Mouse (Mus musculus) cerebellum, adult 11-12 months (tissue): ENCODE results near the gene Parvb.

ENCODE experiments used
- DNase-seq: peaks from one replicate; pipeline ENCODE4 v3.0.0; 2022

Parvb gene

DNA sequence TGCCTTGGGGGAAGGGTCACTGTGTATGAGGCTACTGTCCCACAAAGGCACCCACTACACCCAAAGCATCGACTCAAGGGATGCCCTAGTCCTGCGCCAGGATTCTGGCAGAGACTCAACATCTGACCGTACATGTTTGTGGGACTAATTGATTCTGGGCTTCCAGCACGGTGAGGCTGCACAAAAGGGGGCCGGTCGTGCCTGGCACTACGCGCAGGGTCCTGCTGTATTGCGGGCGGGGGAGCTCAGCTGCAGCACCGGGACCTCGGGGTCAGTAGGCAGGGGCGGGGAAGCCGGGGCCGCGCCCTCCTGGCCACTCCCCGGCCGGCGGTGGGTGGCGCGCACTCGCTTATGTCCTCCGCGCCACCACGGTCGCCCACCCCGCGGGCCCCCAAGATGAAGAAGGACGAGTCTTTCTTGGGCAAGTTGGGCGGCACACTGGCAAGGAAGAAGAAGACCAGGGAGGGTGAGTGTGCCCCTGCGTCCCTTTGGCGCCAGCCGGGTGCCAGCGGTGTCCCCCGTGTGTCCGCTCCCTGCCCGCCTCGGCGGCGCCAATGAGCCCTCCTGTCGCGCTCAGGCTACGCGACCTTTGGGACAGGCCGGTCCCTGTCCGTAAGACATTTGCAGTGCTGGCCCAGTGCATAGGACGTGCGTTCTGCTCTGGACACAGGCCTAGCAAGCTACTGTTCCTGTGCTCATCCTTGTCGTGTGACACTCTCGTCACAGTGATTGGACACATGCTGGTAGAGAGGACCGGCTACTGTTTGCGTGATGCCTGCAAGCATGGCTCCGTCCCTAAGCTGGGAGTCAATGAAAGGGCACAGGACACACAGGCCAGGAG, at the start of gene Parvb:
Gene Parvb (plus strand): TSS at position 323 of the 841 bp plus-strand sequence.
- peak; percentile 71 for DNase-seq

DNA sequence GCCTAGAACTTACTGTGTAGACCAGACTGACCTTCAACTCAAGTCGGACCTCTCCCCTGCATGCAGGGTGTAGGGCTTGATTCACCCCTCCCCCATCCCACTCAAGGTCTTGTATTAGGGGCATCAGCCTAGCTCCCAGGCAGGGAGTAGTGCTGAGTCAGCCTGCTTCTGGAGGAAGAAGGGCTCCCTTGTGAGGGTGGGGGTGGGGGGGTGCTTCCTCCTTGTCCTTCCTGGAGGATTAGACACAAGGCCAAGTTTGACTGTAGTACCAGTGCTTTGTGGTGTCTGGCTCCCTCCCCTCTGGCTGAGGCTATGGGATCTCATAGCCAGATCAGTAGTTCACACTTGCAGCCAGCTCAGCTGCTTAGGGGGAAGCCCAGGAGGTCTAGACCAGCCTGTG, 47.9 kb upstream of the Parvb start:
- no peak for DNase-seq

DNA sequence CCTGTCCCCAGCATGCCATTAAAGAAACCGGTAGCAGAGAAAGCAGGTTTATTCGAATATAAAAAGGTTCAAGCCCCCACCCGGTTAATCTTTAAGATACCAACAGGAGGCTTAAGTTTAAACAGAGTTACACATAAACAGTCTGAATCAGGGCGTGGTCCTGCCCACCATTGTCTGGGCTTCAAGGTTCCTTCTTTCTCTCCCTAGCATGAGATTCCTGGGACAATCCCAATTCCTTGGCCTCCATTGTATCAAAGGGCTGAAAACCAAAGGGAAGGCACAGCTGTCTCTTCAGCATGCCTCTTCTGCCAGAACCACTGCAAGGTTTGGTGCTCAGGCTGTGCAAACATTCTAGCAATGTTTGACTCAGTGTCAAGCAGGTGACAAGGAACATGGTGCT, 45.6 kb upstream of the Parvb start:
- DNase-seq = no peak

DNA sequence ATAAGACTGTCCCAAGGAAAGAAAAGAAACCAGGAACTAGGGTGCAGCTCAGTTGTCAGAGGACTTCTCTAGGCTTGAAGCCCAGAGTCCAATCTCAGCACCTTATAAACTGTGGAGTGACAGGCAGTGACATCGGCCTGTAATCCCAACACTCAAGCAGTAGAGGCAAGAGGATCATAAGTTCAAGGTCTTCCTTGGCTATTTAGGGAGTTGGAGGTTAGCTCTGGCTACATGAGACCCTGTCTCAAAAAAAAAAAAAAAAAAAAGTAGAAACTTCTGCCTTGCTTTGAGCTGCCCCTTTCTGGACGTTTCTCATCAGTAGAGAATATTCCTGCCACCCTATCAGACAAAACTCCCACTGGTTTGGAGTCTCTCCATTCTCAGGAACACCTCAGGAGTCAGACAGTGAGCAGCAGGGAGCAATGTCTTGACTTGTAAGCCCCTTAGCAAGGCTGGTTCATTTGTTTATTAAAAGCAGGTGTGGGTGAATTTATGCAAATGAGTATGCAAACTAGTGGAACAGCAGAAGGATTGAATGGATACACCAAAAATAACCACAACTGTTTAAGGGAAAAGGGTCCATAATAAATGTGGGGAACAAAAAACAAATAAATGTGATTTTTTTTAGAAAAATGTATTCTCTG, 42.8 kb upstream of the Parvb start:
- DNase-seq = no peak

DNA sequence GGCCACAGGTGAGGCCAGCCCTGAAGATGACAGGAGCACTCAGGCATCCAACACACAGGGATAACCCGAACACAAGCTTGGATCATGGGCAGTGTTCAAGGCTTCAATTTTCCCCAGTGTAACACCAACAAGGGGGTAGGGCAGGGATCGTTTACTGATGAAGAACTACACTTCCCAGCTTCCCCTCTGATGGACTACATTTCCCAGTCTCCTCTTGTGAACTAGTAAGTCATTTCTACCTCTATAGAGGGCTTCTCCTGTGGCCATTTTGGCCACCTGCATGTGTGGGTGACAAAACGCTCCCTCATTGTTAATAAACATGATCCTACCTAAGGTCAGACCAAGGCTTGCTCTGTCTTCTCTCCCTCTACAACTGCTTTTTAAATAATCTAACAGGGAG, 42.0 kb upstream of the Parvb start:
- DNase-seq = no peak

DNA sequence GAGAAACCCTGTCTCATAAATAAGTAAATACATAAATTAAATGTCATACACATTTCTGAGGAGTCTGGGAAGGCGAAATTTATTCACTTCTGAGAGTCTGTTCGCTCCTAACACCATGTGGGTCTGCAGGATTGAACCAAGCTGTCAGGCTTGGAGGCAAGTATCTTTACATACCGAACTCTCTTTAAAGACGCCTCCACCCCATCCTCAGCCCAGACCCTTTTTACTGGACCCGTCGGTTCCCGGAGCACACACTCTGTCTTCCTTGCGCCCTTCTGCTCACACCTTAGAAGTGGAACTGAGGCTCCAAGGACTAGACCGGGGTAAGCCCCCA, 40.2 kb upstream of the Parvb start:
- DNase-seq = no peak

DNA sequence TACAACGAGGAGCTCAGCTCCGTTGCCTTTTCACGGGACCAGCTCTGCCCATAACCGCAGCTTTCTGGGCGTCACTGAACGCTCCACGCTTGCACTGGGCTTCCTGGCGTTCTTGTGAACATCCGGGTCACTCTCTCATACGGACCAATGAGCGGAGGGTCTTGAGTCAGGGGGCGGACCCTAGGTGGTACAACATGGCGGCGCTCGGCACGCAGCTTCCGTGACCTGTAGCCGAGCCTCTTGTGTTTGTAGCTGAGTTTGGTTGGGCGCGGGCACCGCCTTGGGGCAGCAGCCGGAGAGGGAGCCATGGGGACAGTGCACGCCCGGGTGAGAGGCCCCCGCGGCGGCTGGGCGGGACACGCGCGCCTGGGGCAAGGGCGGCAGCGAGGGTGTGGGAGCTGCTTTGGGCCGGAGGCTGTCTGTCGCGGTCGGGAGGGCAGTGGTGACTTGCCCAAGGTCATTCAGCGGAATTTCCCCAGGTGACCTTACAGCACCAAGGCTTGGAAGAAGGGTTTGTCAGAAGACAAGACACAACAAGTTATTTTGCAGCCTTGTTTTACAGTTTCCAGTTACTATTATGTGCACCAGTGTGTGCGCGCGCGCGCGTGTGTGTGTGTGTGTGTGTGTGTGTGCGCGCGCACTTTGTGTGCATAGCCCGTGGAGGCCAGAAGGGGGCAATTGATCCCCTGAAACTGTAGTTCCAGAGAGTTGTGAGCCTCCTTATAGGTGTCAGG, 39.6 kb upstream of the Parvb start, which contains the start of gene Samm50:
Gene Samm50 (plus strand): TSS at position 184 of the 734 bp plus-strand sequence.
- peak; percentile 92 for DNase-seq

GRCm38 (mm10) chr15:84196486-84197165, 35.2 kb upstream of the Parvb start:
- no peak for DNase-seq

DNA sequence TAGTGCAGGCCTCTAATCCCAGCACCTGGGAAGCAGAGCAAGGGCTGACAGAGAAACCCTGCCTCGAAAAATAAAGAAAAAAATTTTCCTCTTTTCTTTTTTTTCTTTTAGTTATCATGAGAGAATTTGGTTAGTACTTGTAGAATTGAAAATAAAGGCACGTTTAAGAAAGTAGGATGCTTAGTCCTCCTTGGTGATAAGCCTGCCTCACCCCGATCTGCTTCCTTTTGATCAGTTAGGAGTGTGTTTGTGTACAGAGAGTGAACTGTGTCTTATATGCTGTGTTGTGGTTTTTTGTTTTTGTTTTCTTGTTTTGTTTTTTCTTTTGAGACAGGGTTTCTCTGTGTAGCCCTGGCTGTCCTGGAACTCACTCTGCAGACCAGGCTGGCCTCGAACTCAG, 24.5 kb upstream of the Parvb start:
- DNase-seq = no peak

GRCm38 (mm10) chr15:84209517-84210412, 22.1 kb upstream of the Parvb start:
- no peak for DNase-seq

DNA sequence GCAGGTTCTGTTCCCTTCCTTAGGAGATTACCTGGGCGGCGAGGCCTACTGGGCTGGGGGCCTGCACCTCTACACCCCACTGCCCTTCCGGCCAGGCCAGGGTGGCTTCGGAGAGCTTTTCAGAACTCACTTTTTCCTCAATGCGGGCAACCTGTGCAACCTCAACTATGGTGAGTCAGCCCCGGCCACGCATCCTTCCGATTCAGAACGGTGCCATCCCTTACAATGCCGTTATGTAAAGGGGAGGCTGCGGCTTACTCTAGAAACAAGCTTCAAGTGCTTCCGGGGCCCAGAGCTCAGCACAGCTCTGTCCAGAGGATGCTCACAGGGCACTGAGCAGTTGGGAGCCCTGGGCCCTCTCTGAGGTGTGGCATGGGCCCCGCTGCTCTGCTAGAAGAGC, 21.4 kb upstream of the Parvb start:
- DNase-seq = no peak

- no peak for DNase-seq
Measured at GRCm38 (mm10) chr15:84210941-84211340, 20.9 kb upstream of the Parvb start.

DNA sequence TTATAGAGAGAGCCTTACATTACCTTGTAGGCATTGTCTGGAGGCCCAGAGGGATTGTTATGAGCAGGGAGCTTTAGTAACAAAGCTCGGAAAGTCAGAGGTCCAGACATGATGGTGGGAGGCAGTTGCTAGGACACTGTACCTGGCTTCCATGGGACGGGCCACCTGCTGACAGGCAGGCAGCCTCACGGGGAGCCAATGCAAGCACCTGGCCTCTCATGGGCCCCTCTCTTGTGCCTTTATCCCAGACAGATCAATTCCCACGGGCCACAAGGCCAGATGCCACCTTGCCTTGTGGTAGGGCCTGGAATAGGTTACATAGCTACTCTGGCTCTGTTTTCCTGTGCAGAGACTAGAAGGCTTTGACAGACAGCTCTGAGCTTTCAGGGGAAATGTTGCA, 20.3 kb upstream of the Parvb start:
- no peak for DNase-seq

GRCm38 (mm10) chr15:84212031-84212755, 19.6 kb upstream of the Parvb start:
- peak; percentile 73 for DNase-seq

- no peak for DNase-seq
Measured at GRCm38 (mm10) chr15:84212756-84213105, 19.1 kb upstream of the Parvb start.

GRCm38 (mm10) chr15:84213162-84213739, 18.6 kb upstream of the Parvb start:
- DNase-seq = no peak

GRCm38 (mm10) chr15:84214476-84214875, 17.4 kb upstream of the Parvb start:
- DNase-seq = no peak

DNA sequence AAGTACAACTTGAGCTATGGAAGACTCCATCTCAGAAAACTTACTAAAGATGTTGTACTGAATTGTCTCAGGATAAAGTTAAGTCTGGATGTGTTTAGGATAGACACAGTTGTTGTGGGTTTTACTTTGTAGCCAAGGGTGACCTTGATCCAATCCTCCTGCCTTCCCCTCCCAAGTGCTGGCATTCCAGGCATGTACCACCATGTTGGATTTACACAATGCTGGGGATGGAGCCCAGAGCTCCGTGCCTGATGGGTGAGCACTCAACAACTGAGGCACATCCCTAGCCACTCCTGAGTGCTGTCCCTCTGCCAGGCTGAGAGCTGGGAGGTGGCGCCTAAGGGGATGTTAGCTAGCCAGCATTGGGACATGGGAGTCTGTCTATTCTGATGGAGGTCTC, 16.6 kb upstream of the Parvb start:
- no peak for DNase-seq

- DNase-seq = no peak
Measured at GRCm38 (mm10) chr15:84216026-84216425, 15.8 kb upstream of the Parvb start.

DNA sequence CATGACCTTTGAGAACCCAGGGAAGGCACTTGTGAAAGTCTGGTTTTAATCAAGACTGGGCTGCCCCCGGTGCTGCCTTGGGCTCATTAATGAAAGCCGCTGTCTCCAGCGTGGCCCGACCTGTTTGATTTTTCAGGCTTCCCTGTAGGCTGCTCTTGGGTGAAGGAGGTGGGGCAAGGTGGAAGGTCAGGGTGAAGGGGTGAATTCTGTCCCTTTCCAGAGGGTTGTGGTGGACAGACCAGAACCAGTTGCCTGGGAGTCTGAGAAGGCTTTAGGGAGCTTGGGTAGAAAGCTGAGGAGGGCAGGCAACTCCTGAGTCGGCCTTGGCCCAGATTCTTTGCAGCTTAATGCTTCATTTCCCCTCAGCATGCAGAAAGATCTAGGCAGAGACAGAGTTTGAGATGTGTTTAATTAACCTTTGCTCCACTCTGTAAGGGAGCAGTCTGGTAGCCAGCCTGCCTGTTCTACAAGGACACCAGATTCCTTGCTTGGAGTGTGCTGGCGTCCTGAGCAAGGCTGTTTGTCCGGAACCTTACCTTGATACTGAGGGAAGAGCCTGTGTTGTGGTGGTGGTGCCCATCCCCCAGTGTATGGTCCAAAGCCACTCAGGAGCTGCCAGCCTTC, 15.3 kb upstream of the Parvb start:
- no peak for DNase-seq
